Mouse (Mus musculus) kidney, postnatal 4 days (tissue): ENCODE data around the gene Rbbp5.
A peak's percentile ranks its signal among the peaks of the same experiment; 100 is the strongest.

Experiments
- DNase-seq, 2 experiments: peaks; one replicate each; pipeline ENCODE4 v3.0.0; 2021; ENCODE audit warnings: mixed read lengths in 2 of 2

Gene Rbbp5

GRCm38 (mm10) chr1:132505155-132505554 lies 28.0 kb downstream of the Rbbp5 start:
- no peak for DNase-seq

GRCm38 (mm10) chr1:132506058-132506457 lies 28.9 kb downstream of the Rbbp5 start, which contains the start of gene Tmem81:
Gene Tmem81 (plus strand): TSS chr1:132506230.
- DNase-seq: no peak

- DNase-seq: no peak
Measured at GRCm38 (mm10) chr1:132506656-132507055, 29.5 kb downstream of the Rbbp5 start.

- DNase-seq: no peak
Measured at GRCm38 (mm10) chr1:132509771-132510170, 32.6 kb downstream of the Rbbp5 start.

- peak; percentile 42 to 69 for DNase-seq
Measured at GRCm38 (mm10) chr1:132511521-132511920, 34.4 kb downstream of the Rbbp5 start.

GRCm38 (mm10) chr1:132512106-132512505 lies 34.9 kb downstream of the Rbbp5 start:
- DNase-seq: no peak

GRCm38 (mm10) chr1:132515339-132515738 lies 38.2 kb downstream of the Rbbp5 start:
- DNase-seq: no peak

- DNase-seq: no peak
Measured at GRCm38 (mm10) chr1:132516776-132517175, 39.6 kb downstream of the Rbbp5 start.

GRCm38 (mm10) chr1:132518621-132519020 lies 41.5 kb downstream of the Rbbp5 start:
- DNase-seq: no peak

- DNase-seq: no peak
Measured at GRCm38 (mm10) chr1:132519734-132520133, 42.6 kb downstream of the Rbbp5 start.

GRCm38 (mm10) chr1:132520764-132521163 lies 43.6 kb downstream of the Rbbp5 start:
- peak; percentile 81 to 88 for DNase-seq

- no peak for DNase-seq
Measured at GRCm38 (mm10) chr1:132523048-132523447, 45.9 kb downstream of the Rbbp5 start.

- peak; percentile 48 to 53 for DNase-seq
Measured at GRCm38 (mm10) chr1:132523920-132524319, 46.8 kb downstream of the Rbbp5 start.

- DNase-seq: peak; percentile 69 to 73
Measured at GRCm38 (mm10) chr1:132525832-132526231, 48.7 kb downstream of the Rbbp5 start.

- DNase-seq: no peak
Measured at GRCm38 (mm10) chr1:132528071-132528470, 50.9 kb downstream of the Rbbp5 start.

- no peak for DNase-seq
Measured at GRCm38 (mm10) chr1:132528647-132529334, 51.6 kb downstream of the Rbbp5 start.

GRCm38 (mm10) chr1:132530631-132531191 lies 53.5 kb downstream of the Rbbp5 start:
- no peak for DNase-seq

- no peak for DNase-seq
Measured at GRCm38 (mm10) chr1:132532521-132532920, 55.4 kb downstream of the Rbbp5 start.

- DNase-seq: no peak
Measured at GRCm38 (mm10) chr1:132533840-132534239, 56.7 kb downstream of the Rbbp5 start.

- DNase-seq: no peak
Measured at GRCm38 (mm10) chr1:132535541-132535940, 58.4 kb downstream of the Rbbp5 start.

- no peak for DNase-seq
Measured at GRCm38 (mm10) chr1:132536416-132536815, 59.3 kb downstream of the Rbbp5 start.

GRCm38 (mm10) chr1:132537736-132538135 lies 60.6 kb downstream of the Rbbp5 start:
- DNase-seq: no peak

GRCm38 (mm10) chr1:132540701-132541100 lies 63.5 kb downstream of the Rbbp5 start:
- DNase-seq: no peak

GRCm38 (mm10) chr1:132541171-132541823 lies 64.1 kb downstream of the Rbbp5 start:
- DNase-seq: peak; percentile 78 to 86
